Mouse (Mus musculus): ENCODE measurements around the gene Ubl7.

DNA sequence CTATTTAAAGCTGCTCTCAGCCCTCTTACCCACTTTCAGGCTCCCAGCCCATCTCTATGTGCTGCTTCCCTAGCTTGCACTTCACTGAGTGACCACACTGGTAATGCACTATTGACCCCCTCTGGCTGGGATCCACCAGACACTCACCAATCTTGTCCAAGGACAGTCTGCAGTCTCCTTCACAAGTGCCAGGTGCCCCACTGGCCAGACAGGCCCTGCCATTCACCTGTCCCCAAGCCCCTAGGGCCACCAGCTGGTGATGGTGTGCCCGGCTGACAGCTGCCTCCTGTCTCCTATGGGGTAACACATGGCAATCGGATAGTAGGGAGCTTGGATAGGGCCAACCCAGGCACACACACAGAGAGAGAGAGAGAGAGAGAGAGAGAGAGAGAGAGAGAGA lies 31.3 kb downstream of the Ubl7 start:
- TF ChIP-seq POLR2A (IDR thresholded peaks at IDR 0.05; ENCODE audit: borderline replicate concordance, low read depth, low read length), result no peak
- no peak for TF ChIP-seq CTCF (IDR thresholded peaks at IDR 0.05; ENCODE audit: low read depth, low read length)
